Mouse (Mus musculus) neural tube, embryonic 10.5 days (tissue): ENCODE results near the gene Tnfsfm13.
"Not testable (repeated sequence)": the region's sequence is repeated elsewhere in the genome, so short reads cannot be mapped to it uniquely, and the experiment has no call there.

Experiments
- DNase-seq: peaks from one replicate; pipeline ENCODE4 v3.0.0-alpha.2; 2017; ENCODE audit warnings: low spot score; ENCODE audit errors: extremely low spot score

Gene Tnfsfm13

DNA sequence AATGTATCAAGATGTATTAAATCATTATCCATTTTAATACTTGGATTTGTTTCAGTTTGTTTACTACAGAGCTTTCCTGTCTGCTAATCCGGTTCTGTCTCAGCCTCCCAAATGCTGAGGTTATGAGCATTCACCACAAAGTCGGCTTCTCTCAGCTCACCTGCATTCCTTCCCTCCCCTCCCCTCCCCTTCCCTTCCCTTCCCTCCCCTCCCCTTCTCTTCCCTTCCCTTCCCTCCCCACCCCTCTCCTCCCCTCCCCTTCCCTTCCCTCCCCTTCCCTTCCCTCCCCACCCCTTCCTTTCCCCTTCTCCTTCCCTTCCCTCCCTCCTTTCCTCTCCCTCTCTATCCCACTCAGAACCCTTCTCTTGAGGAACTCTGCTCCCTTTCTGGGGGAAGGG, 8.7 kb upstream of the Tnfsfm13 start:
- no peak for DNase-seq

DNA sequence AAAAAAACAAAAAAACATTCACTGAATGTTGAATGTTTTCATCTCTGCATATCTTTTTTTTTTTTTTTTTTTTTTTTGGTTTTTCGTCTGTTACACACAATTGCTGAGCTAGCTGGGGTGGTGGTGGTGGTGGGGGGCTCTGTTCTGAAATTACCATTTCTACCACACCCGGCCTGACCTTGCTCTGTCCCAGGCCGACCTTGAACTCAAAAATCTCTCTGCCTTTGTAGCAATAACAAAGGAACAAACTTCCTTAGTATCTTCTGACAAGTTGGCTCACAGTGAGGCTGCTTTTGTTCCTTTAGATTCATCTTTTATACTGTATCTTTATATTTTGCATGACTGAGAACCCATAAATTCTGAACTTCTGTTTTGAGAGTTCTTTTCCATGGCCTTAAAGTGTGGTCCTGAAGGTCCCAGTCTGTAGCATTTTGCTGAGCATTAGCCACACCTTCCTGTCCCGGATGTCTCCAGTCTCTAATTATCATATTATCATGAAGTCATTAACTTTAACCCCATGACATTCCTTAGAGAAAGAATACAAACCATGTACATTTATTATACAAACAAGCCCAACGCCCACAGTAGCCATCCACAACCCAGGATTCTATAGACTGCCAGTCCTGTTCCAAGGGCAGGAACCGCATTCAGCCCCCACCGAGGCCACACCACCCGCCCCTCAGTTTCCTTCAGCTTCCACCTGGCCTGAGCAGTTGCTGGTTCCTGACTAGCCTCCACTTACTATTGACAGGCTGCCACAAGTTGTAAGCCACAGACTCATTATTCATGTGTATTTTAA, 8.1 kb upstream of the Tnfsfm13 start:
- no peak for DNase-seq

DNA sequence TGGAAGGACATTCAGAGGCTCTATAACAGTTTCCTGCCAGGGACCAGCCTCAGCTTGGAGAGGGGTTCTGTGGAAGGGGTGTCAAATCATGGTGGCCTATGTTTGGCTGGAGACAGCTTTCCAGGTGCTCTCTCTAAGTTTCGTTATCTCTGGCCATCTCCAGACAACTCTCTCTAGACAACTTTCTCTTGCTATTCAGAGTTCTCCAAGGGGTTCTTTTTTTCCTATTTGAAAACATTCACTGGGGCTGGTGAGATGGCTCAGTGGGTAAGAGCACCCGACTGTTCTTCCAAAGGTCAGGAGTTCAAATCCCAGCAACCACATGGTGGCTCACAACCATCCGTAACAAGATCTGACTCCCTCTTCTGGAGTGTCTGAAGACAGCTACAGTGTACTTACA, 7.5 kb upstream of the Tnfsfm13 start:
- DNase-seq = not testable (repeated sequence)

DNA sequence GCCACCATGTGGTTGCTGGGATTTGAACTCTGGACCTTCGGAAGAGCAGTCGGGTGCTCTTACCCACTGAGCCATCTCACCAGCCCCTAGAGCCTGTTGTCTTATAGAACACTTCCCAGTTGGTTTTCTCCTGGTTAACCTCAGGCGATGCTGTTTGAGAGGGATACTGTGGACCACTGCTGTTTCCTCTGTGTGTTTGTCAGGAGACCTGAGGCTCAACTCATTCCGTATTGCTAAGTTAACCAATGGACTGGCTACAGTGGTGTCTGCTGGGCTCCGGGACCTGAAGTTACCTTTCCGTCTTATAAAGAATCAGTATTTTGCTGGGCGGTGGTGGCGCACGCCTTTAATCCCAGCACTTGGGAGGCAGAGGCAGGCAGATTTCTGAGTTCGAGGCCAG, 7.0 kb upstream of the Tnfsfm13 start:
- DNase-seq = not testable (repeated sequence)

- no peak for DNase-seq
These were observed 3.7 kb upstream of the Tnfsfm13 start for GRCm38 (mm10) chr11:69699595-69699994.

DNA sequence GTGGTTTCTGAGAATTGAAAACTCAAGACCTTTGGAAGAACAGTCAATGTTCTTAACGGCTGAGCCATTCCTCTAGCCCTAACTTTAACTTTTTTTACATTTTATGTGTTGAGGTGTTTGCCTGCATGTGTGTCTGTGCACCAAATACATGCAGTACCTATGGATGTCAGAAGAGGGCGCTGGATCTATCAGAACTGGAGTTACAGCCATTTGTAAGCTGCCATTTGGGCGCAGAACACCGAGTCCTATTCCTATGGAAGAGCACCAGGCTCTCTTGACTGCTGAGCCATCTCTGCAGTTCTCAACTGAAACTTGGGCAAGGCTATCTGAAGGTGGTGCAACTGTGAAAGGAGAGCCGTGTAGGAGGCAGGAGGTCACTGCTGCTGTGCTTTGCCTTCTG, 2.7 kb upstream of the Tnfsfm13 start:
- no peak for DNase-seq

DNA sequence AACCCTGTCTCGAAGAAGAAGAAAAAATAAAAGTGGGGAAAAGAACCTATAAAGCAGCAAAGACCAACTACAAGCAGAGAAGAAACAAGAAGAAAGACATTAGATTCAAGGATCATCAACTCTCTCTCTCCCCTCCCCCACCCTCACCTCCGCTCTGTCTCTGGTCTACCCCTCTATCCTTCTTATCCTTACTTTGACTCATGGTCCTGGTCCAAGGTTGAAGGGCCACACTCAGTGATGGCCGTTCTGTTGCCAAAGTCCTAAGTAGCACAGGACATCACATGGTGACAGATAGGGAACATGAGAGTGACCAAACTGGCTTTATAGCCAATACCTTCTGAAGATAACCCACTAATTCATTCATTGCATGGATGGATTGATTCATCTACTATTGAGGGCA, 1.5 kb upstream of the Tnfsfm13 start:
- no peak for DNase-seq

DNA sequence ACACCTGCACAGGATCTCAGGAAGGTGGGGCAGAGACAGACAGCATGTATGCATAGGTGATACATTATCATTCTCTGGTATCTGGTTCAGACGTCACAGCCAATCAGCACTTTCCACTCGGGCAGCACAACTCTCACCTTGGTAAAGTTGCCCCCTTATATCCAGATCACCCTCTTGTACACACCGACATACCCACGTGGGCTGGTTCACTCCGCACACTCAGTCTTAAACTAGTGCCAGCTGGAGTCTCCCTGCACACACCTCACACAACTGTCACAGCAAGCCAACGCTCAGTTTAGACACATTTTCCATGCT, 895 bp downstream of the Tnfsfm13 start:
- no peak for DNase-seq

DNA sequence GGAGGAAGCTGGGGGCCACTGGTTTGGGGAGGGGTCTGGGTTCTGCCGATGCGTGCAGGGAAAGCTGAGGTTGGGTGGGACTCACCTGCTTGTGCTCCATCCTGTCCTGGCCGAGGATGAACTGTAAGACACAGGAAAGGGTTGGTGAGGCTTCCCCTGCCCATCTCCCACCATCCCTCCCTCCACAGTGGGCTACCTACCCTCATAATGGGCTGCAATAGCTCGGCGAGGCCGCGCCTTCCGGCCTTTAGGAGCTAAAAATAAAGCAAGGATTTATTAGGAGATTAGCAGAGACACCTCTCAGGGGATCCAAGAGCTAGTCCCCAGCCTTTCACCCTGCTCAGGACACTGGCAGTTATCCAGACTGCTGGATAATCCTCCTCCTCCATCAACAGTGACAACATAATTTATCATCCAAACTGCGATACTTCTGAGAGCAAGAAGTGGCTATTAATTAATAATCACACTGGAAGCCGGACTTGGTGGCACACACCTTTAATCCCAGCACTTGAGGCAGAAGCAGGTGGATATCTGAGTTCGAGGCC, 2.4 kb downstream of the Tnfsfm13 start:
- DNase-seq = no peak

DNA sequence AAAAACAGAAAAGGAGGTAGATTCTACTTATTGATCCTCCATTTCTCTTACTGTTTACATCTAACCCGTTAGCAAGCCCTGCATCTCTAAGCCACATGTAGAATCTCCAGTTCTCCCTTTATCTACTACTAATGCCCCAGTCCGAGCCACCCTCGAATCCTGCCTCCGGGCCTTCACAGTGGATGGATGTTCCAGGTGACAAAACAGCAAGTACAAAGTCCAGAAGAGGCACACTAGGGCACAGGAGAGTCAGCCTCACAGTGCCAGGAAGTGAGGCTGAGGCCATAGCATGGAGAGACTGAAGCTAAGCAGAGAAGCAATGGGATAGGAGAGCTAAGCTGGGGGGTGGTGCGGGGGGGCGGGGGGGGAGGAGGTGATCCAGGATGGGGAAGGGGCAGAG, 3.0 kb downstream of the Tnfsfm13 start:
- DNase-seq = no peak

DNA sequence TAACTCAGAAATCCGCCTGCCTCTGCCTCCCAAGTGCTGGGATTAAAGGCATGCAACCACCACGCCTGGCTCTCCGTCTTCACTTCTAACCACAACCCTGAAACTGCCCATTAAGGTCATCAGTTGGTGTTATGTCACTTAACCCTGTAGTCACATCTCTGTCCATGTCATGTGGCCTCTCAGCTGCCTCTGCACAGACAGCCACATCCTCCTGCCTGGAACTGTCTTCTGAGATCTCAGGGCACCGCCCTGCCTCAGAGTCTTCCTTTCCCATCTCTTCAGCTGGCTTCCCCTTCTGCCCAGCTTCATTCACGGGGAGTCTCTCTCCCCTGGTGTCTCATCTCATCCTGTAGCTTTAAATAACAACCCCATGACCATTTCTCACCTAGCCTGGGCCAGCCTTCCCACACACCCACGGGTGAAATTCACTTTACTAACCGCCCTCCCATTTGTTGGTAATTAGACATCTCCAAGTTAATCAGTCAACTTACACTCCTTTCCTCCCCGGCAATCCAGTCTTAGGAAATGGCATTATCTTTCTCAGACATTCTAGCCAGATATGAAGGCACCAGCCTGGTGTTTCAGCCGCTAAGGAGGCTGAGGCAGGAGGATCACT, 3.6 kb downstream of the Tnfsfm13 start:
- no peak for DNase-seq

GRCm38 (mm10) chr11:69689891-69690290, 6.0 kb downstream of the Tnfsfm13 start:
- no peak for DNase-seq

DNA sequence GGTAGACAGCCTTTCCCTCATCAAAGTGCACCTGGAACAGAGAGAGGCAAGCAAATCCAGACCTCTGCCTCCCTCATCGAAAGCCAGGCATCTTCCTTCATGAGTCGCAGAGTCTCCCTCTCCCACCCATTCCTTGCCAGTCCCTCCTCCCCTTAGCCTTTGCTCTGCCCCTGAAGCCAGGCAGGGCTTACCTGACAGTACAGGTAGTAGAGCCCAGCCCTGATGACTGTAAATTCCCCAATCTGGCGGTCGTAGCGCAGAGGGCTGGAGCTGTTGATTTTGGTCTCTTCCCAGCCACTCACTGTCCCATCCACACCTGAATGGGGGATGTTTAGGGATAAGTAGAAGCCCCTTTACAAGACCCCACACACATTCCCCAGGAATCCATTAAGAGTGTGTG, 8.8 kb downstream of the Tnfsfm13 start:
- no peak for DNase-seq

DNA sequence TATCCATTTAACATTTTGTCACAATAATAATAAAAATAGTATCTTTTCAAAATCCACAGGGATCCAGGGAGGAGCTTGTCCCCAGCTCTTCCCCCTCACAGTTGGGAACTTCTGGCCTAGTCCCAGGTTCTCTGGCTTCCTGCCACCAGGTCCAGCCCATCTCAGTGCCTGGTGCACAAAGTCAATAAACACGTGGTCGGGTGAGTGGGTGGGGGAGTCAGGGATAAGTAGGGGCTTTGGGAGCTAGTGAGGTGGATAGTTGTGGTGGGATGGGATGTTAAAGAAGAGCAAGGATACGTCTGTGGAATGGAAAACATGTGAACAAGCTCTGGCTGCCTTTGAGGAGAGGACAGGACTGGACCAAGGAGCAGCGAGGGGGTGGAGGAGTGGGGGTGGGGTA, 9.5 kb downstream of the Tnfsfm13 start:
- DNase-seq = no peak

- DNase-seq = no peak
These were observed 10.3 kb downstream of the Tnfsfm13 start, which contains the start of gene Tnfsf13 for GRCm38 (mm10) chr11:69685526-69686148. Gene Tnfsf13, minus strand, starts transcription at chr11:69685784.

DNA sequence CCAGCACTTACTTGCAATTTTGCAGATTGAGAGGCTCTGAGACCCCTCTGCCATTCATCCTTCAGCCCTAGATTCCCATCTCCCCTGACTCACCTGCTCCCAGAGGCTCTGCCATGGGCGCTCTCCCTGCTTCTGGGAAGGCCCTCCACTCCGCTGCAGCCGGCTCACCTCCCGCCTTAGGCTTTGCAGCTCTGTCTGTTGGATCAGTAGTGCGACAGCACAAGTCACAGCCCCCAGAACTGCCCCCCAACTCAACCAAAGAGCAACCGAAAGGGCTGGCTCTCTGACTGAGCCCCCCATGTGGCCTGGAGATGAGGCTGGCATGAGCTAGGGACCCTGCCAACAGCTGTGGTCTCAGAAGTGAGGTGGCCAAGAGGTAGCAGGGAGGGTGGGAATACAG, 11.0 kb downstream of the Tnfsfm13 start:
- DNase-seq = no peak

- DNase-seq = no peak
These were observed 11.7 kb downstream of the Tnfsfm13 start for GRCm38 (mm10) chr11:69684128-69684745.

DNA sequence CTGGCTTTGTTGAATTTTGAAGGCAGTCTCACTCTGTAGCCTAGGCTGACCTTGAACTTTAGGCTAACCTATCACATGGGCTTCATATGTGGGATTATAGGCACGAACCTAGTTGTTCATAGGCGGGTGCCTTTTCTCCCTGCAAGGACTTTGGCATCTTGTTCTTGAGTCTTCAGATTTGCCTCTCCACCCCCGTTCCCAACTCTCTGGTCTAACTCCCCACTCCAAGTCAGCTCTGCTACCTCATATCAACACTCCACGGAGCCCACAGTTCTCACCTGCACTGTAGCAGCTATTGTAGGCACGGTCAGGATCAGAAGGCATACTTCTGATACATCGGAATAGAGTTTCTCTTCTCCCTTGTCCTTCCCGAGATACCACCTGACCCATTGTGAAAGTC, 12.3 kb downstream of the Tnfsfm13 start:
- no peak for DNase-seq

DNA sequence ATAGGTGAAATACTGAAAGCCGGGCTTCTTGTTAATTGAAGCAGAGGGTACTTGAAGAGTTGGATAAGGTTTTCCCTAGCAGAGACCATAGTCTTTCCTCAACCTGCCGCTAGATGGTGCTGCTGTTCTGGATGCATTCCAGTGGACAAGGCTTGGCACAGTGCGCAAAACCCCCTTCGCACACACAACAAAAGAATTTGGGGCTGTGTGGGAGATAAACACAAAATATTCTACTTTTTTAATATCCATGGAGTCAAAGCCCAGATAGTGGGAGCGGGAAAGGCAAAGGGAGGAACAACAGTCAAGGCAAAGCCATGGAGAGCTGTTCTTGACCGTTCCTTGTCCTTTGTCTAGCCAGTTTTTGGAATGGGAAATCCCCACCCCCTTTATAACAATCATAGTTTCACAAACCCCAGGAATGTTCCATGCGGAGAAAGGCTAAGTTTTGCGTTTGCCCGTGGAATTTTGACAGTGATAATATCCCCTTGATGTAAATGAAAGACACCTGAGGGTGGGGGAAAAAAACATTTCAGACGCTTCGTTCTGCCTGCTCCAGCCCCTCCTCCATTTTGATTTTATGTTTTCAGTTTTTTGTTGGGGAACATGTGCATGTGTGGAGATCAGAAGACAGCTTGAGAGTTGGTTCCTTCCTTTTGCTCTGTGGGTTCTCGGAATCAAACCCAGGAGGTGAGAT, 12.9 kb downstream of the Tnfsfm13 start:
- DNase-seq = peak; percentile 92

GRCm38 (mm10) chr11:69682209-69682839, 13.6 kb downstream of the Tnfsfm13 start:
- DNase-seq = no peak
